Mouse (Mus musculus) lung, postnatal 0 days (tissue): ENCODE results near the gene Dner.

Source experiments
- CTCF ChIP-seq: IDR thresholded peaks from 2 replicates; pipeline ENCODE4 v1.5.1; 2016; ENCODE audit warnings: antibody characterized with exemption, mild to moderate bottlenecking
- EP300 ChIP-seq: IDR thresholded peaks from 2 replicates; pipeline ENCODE4 v1.6.1; 2016; ENCODE audit warnings: antibody characterized with exemption, mild to moderate bottlenecking, control low read depth

DNA sequence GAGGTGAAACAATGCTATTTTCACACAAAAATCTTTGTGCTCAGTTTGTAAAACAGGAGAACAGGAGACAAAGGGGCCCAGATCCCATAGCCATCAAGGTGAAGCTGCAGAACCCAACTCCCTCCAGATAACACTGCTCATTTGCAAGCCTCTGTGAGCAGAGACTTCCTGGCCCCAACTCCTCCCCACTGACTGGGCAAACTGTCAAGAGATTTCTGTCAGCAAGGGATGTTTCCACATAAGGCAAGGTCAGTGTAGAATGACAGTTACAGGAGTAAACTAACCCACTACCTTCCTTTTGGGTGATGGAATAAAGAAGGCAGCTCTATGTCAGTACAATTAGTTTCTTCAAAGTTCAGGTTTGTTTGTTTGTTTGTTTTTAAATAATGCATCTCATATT lies 26.8 kb upstream of the Dner start:
- no peak for TF ChIP-seq CTCF
- no peak for TF ChIP-seq EP300
